Mouse (Mus musculus): ENCODE data around the gene Apoc1. TPM values are rescaled to one million over a fixed set of nuclear protein-coding genes. Genes with fewer than 3 reads are reported as not detected.
A peak's percentile ranks its signal among the peaks of the same experiment; 100 is the strongest.

Apoc1 gene
- polyA plus RNA-seq (2015; fragmentation: Nextera tagmentation; extraction: Ambion mirVana) = 36.2 and 52.7 TPM in 2 replicates

GRCm38 (mm10) chr7:19691873-19692865, at the start of gene Apoc1:
Apoc1 (minus strand) TSS chr7:19692660.
- WGBS = 51% methylated on average over 28 of the region's 28 CpGs
- ATAC-seq (ENCODE audit: insufficient read depth, low FRiP score, low read depth) = no peak
- no peak within 1 kb of the TSS for H3K9ac ChIP-seq

DNA sequence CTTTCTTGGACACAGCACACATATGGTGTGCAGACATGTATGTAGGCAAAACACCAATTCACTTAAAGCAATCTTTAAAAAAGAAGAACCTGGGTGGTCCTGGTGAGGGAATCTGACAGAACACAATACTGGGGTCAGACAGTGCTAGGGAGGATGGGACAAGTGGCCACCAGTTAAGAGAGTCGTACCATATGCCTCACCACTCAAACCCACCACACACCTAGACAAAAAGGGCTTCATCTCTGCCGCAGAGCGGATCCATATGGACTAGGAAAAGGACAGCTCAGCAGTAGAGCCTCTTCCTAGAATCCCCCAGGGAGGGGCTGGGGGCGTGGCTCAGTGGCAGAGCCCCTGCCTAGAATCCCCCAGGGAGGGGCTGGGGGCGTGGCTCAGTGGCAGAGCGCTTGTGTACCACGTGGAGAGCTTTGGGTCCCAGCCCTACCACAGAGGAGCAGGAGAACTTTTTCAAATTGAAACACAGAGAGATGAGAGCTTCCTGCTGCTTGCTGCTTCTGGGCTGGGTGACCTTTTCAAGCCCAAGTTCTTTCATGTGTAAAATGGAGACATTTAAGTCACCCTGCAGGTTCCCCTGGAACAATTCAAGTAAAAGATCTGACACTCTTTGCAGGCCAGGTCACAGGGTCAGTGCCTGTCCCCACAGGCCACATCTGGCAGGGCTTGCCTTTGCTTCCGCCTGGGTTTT, 49.0 kb upstream of the Apoc1 start:
- no peaks in the 10 kb centered on the region for H3K27me3 ChIP-seq (replicated peaks)
- H3K9ac ChIP-seq = no peak overlapping the region
- no peak overlapping the region for H3K4me3 ChIP-seq (replicated peaks)
- peak overlapping the region; percentile 48 for H3K27ac ChIP-seq
- 9% methylated on average over 8 of the region's 8 CpGs for WGBS
- H3K4me2 ChIP-seq = 0 out of 2 replicates have a peak overlapping the region, but pooled peaks have one; percentile 10
- peaks cover 32% of the 10 kb centered on the region for H3K4me1 ChIP-seq
- H3K36me3 ChIP-seq = peaks cover 41% of the 10 kb centered on the region
- 0 out of 2 replicates have a peak, but pooled peaks have one; percentile 11 for ATAC-seq (ENCODE audit: insufficient read depth, low FRiP score, low read depth)
- H3K9me3 ChIP-seq = no peaks in the 10 kb centered on the region

More at GRCm38 (mm10) chr7:19691873-19692865, at the start of gene Apoc1:
- Histone ChIP-seq H3K36me3 (no peaks in the 10 kb centered on the region), H3K4me3 (replicated peaks) (no peak within 1 kb of the TSS), H3K4me1 (peaks cover 21% of the 10 kb centered on the region), H3K9me3 (no peaks in the 10 kb centered on the region), H3K4me2 (peak within 1 kb of the TSS; percentile 29; the same call in 1 of the 2 replicates), H3K27ac (peak within 1 kb of the TSS; percentile 40; the same call in 1 of the 2 replicates), H3K27me3 (replicated peaks) (no peaks in the 10 kb centered on the region)

GRCm38 (mm10) chr7:19740269-19740668, 47.8 kb upstream of the Apoc1 start:
- Histone ChIP-seq H3K4me2 (no peak overlapping the region), H3K36me3 (peaks cover 49% of the 10 kb centered on the region), H3K4me3 (replicated peaks) (no peak overlapping the region), H3K4me1 (peaks cover 28% of the 10 kb centered on the region), H3K9me3 (no peaks in the 10 kb centered on the region), H3K27me3 (replicated peaks) (no peaks in the 10 kb centered on the region), H3K27ac (no peak overlapping the region), H3K9ac (no peak overlapping the region)
- WGBS = 85% methylated on average over 11 of the region's 11 CpGs
- ATAC-seq (ENCODE audit: insufficient read depth, low FRiP score, low read depth) = no peak

GRCm38 (mm10) chr7:19738771-19739170, 46.3 kb upstream of the Apoc1 start:
- ATAC-seq (ENCODE audit: insufficient read depth, low FRiP score, low read depth) = no peak
- Histone ChIP-seq H3K9ac (no peak overlapping the region), H3K36me3 (peaks cover 56% of the 10 kb centered on the region), H3K4me2 (no peak overlapping the region), H3K4me1 (peaks cover 17% of the 10 kb centered on the region), H3K9me3 (no peaks in the 10 kb centered on the region), H3K27me3 (replicated peaks) (no peaks in the 10 kb centered on the region), H3K27ac (no peak overlapping the region), H3K4me3 (replicated peaks) (no peak overlapping the region)
- WGBS = 87% methylated on average over 3 of the region's 3 CpGs

DNA sequence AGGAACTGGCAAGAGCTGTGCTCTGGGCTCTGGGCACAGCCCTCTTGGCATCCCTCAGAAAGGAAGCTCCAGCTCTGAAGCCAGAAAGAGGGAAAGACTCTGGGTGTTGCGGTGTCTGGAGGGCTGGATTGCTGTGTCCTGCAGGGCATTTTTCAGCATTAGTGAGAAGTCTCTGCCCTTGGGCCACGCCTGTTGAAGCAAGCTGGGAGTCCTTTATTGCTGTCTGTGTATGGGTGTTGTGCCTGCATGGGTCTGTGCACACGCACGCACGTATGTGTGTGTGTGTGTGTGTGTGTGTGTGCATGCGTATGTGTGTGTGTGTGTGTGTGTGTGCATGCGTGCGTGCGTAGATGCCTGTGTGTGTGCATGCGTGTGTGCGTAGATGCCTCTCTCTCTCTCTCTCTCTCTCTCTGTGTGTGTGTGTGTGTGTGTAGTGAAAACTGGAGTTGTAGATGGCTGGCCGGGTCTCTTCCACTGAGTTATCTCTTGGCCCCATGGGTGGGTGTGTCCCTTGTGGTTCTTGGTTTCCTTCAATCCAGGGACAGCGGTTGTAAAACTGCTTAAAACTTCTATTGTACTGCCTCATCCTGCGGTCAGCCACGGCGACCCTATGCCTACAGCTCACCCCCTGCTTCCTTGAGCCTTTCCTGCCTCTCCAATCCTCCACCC, 44.1 kb upstream of the Apoc1 start:
- Histone ChIP-seq H3K27ac (no peak overlapping the region), H3K4me3 (replicated peaks) (no peak overlapping the region), H3K4me2 (no peak overlapping the region), H3K27me3 (replicated peaks) (no peaks in the 10 kb centered on the region), H3K9ac (no peak overlapping the region), H3K4me1 (peaks cover 8% of the 10 kb centered on the region), H3K9me3 (no peaks in the 10 kb centered on the region), H3K36me3 (peaks cover 61% of the 10 kb centered on the region)
- ATAC-seq (ENCODE audit: insufficient read depth, low FRiP score, low read depth) = no peak
- 81% methylated on average over 16 of the region's 16 CpGs for WGBS

DNA sequence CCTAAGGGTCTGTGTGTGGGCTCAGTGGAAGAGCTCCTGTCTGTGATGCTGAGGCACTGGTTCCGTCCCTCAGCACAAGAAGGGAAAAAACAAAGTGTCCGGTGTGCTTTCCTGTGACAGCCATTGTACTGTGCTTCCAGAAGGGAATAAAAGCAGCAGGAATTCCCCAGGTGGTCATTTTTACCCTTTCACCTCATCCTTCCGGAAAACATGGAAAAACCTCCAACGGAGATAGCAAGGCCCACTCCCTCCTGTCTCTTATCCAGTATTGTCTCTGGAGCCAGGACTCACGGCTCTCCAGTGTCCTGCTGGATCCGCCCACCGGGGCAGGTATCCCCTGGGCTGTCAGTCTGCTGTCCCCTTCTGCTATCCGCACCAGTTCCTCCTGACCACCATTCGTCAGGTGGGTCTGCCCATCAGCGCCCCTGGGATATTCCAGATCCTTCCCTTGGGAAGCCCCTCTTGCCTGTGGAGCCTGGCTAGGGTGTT, 41.8 kb upstream of the Apoc1 start:
- no peaks in the 10 kb centered on the region for H3K4me1 ChIP-seq
- WGBS = 83% methylated on average over 10 of the region's 10 CpGs
- no peak overlapping the region for H3K4me2 ChIP-seq
- H3K27me3 ChIP-seq (replicated peaks) = no peaks in the 10 kb centered on the region
- H3K27ac ChIP-seq = no peak overlapping the region
- ATAC-seq (ENCODE audit: insufficient read depth, low FRiP score, low read depth) = no peak
- H3K4me3 ChIP-seq (replicated peaks) = no peak overlapping the region
- peaks cover 73% of the 10 kb centered on the region for H3K36me3 ChIP-seq
- H3K9ac ChIP-seq = no peak overlapping the region
- no peaks in the 10 kb centered on the region for H3K9me3 ChIP-seq

DNA sequence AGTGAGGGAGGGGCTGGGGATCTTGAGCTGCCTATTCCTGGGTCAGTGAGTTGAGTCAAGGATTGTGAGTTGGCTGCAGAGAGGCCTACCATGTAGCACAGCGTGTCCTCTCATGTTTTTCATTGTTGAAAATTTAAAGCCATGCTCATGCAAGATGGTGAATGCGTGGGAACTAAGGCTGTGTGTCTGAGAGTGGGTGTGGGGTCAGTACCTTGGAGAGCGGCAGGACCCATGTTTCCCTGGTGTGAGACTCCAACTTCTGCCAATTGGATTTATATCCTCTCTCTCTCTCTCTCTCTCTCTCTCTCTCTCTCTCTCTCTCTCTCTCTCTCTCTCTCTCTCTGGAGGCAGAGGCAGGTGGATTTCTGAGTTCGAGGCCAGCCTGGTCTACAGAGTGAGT, 34.1 kb upstream of the Apoc1 start:
- Histone ChIP-seq H3K36me3 (peaks cover 84% of the 10 kb centered on the region), H3K27ac (no peak overlapping the region)

DNA sequence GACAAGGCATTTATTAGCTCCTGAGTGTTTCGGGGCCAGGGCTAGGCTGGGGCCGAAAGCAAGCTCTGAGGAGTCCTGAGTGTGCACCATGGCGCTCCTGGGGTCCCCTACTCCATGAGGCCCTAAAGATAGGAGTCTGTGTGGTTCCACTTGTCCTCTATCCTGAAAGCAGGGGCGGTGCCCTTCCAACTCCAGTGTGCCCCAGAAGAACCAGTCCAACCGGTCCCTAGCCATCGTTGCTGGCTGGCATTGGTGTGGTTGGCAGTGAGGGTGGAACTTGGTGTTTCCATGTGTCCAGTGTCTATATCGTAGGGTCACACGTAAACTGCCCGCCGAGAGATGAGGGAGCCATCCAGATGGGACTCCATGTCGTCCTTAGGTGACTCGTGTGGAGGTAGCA, 31.7 kb upstream of the Apoc1 start:
- Histone ChIP-seq H3K27ac (no peak overlapping the region), H3K4me2 (no peak overlapping the region), H3K9ac (no peak overlapping the region), H3K4me1 (no peaks in the 10 kb centered on the region), H3K36me3 (peaks cover 71% of the 10 kb centered on the region), H3K27me3 (replicated peaks) (no peaks in the 10 kb centered on the region), H3K9me3 (no peaks in the 10 kb centered on the region), H3K4me3 (replicated peaks) (no peak overlapping the region)
- 91% methylated on average over 12 of the region's 12 CpGs for WGBS
- ATAC-seq (ENCODE audit: insufficient read depth, low FRiP score, low read depth) = peak; percentile 44; the same call in 1 of the 2 replicates

More for the DNA sequence above, 34.1 kb upstream of the Apoc1 start:
- Histone ChIP-seq H3K4me1 (no peaks in the 10 kb centered on the region), H3K9me3 (no peaks in the 10 kb centered on the region), H3K4me3 (replicated peaks) (no peak overlapping the region), H3K27me3 (replicated peaks) (no peaks in the 10 kb centered on the region), H3K9ac (no peak overlapping the region), H3K4me2 (no peak overlapping the region)
- WGBS = 92% methylated on average over 4 of the region's 4 CpGs
- ATAC-seq (ENCODE audit: insufficient read depth, low FRiP score, low read depth) = no peak

- H3K4me2 ChIP-seq = no peak overlapping the region
- no peaks in the 10 kb centered on the region for H3K4me1 ChIP-seq
- no peaks in the 10 kb centered on the region for H3K9me3 ChIP-seq
- no peak overlapping the region for H3K9ac ChIP-seq
- H3K27me3 ChIP-seq (replicated peaks) = no peaks in the 10 kb centered on the region
- peak; percentile 27; the same call in 1 of the 2 replicates for ATAC-seq (ENCODE audit: insufficient read depth, low FRiP score, low read depth)
- WGBS = 83% methylated on average over 6 of the region's 6 CpGs
- no peak overlapping the region for H3K27ac ChIP-seq
- no peak overlapping the region for H3K4me3 ChIP-seq (replicated peaks)
- H3K36me3 ChIP-seq = peaks cover 63% of the 10 kb centered on the region
These were observed 30.3 kb upstream of the Apoc1 start for GRCm38 (mm10) chr7:19722754-19723195.

DNA sequence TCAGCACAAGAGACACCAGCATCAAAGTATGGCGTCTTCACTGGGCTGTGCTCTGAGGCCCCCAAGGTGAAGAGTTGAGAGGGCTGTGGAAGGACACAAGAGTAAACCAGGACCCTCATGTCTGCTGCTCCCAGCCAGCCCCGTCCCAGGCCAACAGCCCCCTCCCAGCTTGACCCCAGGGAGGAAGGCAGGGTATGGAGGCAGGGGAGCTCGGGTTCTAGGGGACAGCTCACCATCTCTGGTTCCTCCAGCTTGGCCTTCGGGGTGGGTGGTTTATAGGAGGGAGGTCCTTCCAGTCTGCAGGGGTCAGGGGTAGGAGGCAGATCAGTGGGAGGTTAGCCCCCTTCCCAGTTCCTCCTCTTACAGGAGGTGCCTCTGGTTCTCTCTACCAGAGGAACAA, 26.7 kb upstream of the Apoc1 start:
- WGBS = 98% methylated on average over 4 of the region's 4 CpGs
- H3K36me3 ChIP-seq = peaks cover 33% of the 10 kb centered on the region
- no peak overlapping the region for H3K4me3 ChIP-seq (replicated peaks)
- H3K9me3 ChIP-seq = no peaks in the 10 kb centered on the region
- peaks cover 8% of the 10 kb centered on the region for H3K4me1 ChIP-seq
- no peaks in the 10 kb centered on the region for H3K27me3 ChIP-seq (replicated peaks)
- no peak overlapping the region for H3K27ac ChIP-seq
- no peak overlapping the region for H3K9ac ChIP-seq
- ATAC-seq (ENCODE audit: insufficient read depth, low FRiP score, low read depth) = no peak
- H3K4me2 ChIP-seq = no peak overlapping the region

DNA sequence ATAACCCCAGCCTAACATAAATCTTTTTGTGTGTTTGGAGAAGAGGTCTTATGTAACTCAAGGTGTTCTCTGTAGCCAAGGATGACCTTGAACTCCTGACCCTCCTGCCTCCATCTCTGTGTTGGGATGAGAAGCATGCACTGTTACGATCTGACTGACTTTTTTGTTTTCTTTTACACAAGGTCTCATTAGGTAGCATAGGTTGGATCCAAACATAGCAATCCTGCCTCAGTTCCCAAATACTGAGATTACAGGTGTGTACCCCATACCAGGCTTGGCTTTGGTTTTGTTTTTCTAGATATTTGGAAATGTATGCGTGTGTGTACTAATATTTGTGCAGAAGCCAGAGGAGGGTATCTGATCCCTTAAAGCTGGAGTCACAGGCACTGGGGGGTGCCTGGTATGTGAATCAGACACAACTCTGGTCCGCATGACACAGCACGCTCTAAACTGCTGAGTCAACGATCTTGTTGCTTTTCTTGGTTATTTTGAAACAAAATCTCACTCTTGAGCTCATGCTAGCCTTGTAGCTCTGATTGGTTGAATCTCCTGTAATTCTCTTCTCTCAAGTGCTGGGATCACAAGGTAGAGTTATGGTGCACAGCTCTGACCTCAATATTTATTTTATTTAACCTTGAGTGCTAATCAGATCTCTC, 26.0 kb upstream of the Apoc1 start:
- Histone ChIP-seq H3K36me3 (peaks cover 27% of the 10 kb centered on the region), H3K9ac (no peak overlapping the region), H3K9me3 (no peaks in the 10 kb centered on the region), H3K4me1 (peaks cover 12% of the 10 kb centered on the region), H3K27me3 (replicated peaks) (no peaks in the 10 kb centered on the region), H3K4me2 (no peak overlapping the region), H3K27ac (no peak overlapping the region), H3K4me3 (replicated peaks) (no peak overlapping the region)
- 83% methylated on average over 5 of the region's 5 CpGs for WGBS
- ATAC-seq (ENCODE audit: insufficient read depth, low FRiP score, low read depth) = no peak

Data from stomach, embryonic 15.5 days (tissue).